Mouse (Mus musculus): ENCODE measurements around the gene Tom1l2. TPM values are rescaled to one million over a fixed set of nuclear protein-coding genes. Genes with fewer than 3 reads are reported as not detected.

Tom1l2 gene
- total RNA-seq, 2 experiments from 2014 or later = 93.3 to 93.7 TPM

GRCm38 (mm10) chr11:60216671-60217070 lies 136.0 kb downstream of the Tom1l2 start:
- DNase-seq = no peak
- intact Hi-C loops (cut with DNase I) = no loop called here

- DNase-seq = no peak
- intact Hi-C loops (cut with DNase I) = no loop called here
Measured at GRCm38 (mm10) chr11:60213266-60213665, 139.4 kb downstream of the Tom1l2 start.

GRCm38 (mm10) chr11:60211761-60212160 lies 140.9 kb downstream of the Tom1l2 start:
- intact Hi-C loops (cut with DNase I) = no loop called here
- DNase-seq = no peak

GRCm38 (mm10) chr11:60211152-60211551 lies 141.6 kb downstream of the Tom1l2 start:
- DNase-seq = no peak

GRCm38 (mm10) chr11:60210305-60210724 lies 142.4 kb downstream of the Tom1l2 start:
- peak; percentile 95 to 96 for DNase-seq
- intact Hi-C loops (cut with DNase I) = no loop called here

More at GRCm38 (mm10) chr11:60211152-60211551, 141.6 kb downstream of the Tom1l2 start:
- intact Hi-C loops (cut with DNase I) = no loop called here

GRCm38 (mm10) chr11:60209933-60210249 lies 142.8 kb downstream of the Tom1l2 start:
- intact Hi-C loops (cut with DNase I) = no loop called here
- DNase-seq = no peak

- intact Hi-C loops (cut with DNase I) = no loop called here
- DNase-seq = peak; percentile 78 to 85
Measured at GRCm38 (mm10) chr11:60209217-60209932, 143.3 kb downstream of the Tom1l2 start.

GRCm38 (mm10) chr11:60208712-60209111 lies 144.0 kb downstream of the Tom1l2 start:
- intact Hi-C loops (cut with DNase I) = no loop called here
- DNase-seq = no peak

- DNase-seq = no peak
- intact Hi-C loops (cut with DNase I) = no loop called here
Measured at GRCm38 (mm10) chr11:60208201-60208600, 144.5 kb downstream of the Tom1l2 start.

- intact Hi-C loops (cut with DNase I) = no loop called here
Measured at GRCm38 (mm10) chr11:60206207-60206606, 146.5 kb downstream of the Tom1l2 start.

GRCm38 (mm10) chr11:60205026-60205425 lies 147.7 kb downstream of the Tom1l2 start:
- intact Hi-C loops (cut with DNase I) = no loop called here
- no peak for DNase-seq

More at GRCm38 (mm10) chr11:60206207-60206606, 146.5 kb downstream of the Tom1l2 start:
- no peak for DNase-seq

- intact Hi-C loops (cut with DNase I) = no loop called here
- no peak for DNase-seq
Measured at GRCm38 (mm10) chr11:60202710-60203638, 149.7 kb downstream of the Tom1l2 start.

GRCm38 (mm10) chr11:60200384-60200783 lies 152.3 kb downstream of the Tom1l2 start:
- intact Hi-C loops (cut with DNase I) = loop anchor here (2.0 kb wide), 1 partner anchor 94 kb away; no protein-coding TSS in a partner anchor
- DNase-seq = no peak

GRCm38 (mm10) chr11:60199702-60200184 lies 153.0 kb downstream of the Tom1l2 start:
- peak; percentile 91 to 96 for DNase-seq
- intact Hi-C loops (cut with DNase I) = loop anchor here (1.0 to 2.0 kb wide), 3 partner anchors 95 to 213 kb away; no protein-coding TSS in a partner anchor

GRCm38 (mm10) chr11:60198651-60199050 lies 154.1 kb downstream of the Tom1l2 start:
- intact Hi-C loops (cut with DNase I) = loop anchor here (1.0 to 2.0 kb wide), 2 partner anchors 94 to 214 kb away; no protein-coding TSS in a partner anchor
- no peak for DNase-seq

GRCm38 (mm10) chr11:60197998-60198619 lies 154.6 kb downstream of the Tom1l2 start:
- intact Hi-C loops (cut with DNase I) = loop anchor here (2.0 kb wide), 1 partner anchor 215 kb away; no protein-coding TSS in a partner anchor
- DNase-seq = no peak

- DNase-seq = no peak
- intact Hi-C loops (cut with DNase I) = no loop called here
Measured at GRCm38 (mm10) chr11:60196344-60196743, 156.4 kb downstream of the Tom1l2 start.

- no peak for DNase-seq
- intact Hi-C loops (cut with DNase I) = loop anchor here (2.0 kb wide), 1 partner anchor 90 kb away; the partner anchor contains the start of gene Rai1
Measured at GRCm38 (mm10) chr11:60195108-60195507, 157.6 kb downstream of the Tom1l2 start.

GRCm38 (mm10) chr11:60193556-60193955 lies 159.1 kb downstream of the Tom1l2 start:
- no peak for DNase-seq
- intact Hi-C loops (cut with DNase I) = no loop called here

GRCm38 (mm10) chr11:60192534-60192933 lies 160.2 kb downstream of the Tom1l2 start:
- intact Hi-C loops (cut with DNase I) = no loop called here
- DNase-seq = no peak

Measured in heart, postnatal 14 days (tissue).